Mouse (Mus musculus) erythroblast, embryonic 14.5 days (primary cell): ENCODE data around the gene Gpr61. TPM values are rescaled to one million over a fixed set of nuclear protein-coding genes. Genes with fewer than 3 reads are reported as not detected.

ENCODE experiments used
- H3K27me3 ChIP-seq: 2 replicates; pipeline ENCODE4 v1.6.1; 2012; ENCODE audit warnings: inconsistent platforms; ENCODE audit not compliant: control insufficient read depth
- H3K36me3 ChIP-seq: 2 replicates; pipeline ENCODE4 v1.6.1; 2012; ENCODE audit warnings: mild to moderate bottlenecking, inconsistent platforms; ENCODE audit not compliant: control insufficient read depth
- H3K4me1 ChIP-seq: 2 replicates; pipeline ENCODE4 v1.6.1; 2012; ENCODE audit warnings: inconsistent platforms; ENCODE audit not compliant: control insufficient read depth
- H3K4me3 ChIP-seq: replicated peaks from 2 replicates; pipeline ENCODE3; 2012; ENCODE audit warnings: moderate library complexity, mild to moderate bottlenecking, inconsistent platforms
- H3K9me3 ChIP-seq: 2 replicates; pipeline ENCODE4 v1.6.1; 2012; ENCODE audit warnings: low read length, inconsistent platforms, mixed read lengths; ENCODE audit not compliant: control insufficient read depth
- GATA1 ChIP-seq: IDR thresholded peaks from 2 replicates; pipeline ENCODE4 v1.6.1; 2012; ENCODE audit warnings: low read length, inconsistent platforms, mixed read lengths
- TAL1 ChIP-seq: IDR thresholded peaks from 3 replicates; pipeline ENCODE4 v1.6.1; 2012; ENCODE audit warnings: low read length, inconsistent platforms, mixed read lengths
- polyA plus RNA-seq: library from polyadenylated mRNA; stranded (reverse); fragments of >175 nt; gene quantifications from 2 replicates; pipeline ENCODE4 v1.2.3, GENCODE M21; 2012

Gpr61 gene
- polyA plus RNA-seq, 1 experiment: not detected

DNA sequence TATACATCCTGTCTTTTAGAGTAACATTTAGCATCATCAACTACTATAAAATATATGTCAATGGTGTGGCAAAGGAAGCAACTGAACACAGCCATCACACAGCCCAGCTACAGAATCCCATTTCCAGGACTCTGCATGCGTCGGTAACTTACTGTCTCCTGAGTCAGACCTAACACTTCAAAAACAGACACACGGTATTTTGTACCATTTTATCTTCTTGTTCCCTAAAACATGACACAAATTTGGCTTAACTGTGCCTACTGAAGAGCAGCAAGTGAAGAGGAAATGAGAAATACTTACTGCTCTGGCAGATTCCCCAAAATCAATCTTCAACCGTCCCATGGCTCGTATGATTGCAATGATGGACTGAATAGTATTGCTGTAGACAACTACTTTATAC is 31.4 kb downstream of the Gpr61 start:
- H3K4me1 ChIP-seq: peaks cover 38% of the 10 kb centered on the region
- H3K9me3 ChIP-seq: no peaks in the 10 kb centered on the region
- TF ChIP-seq TAL1 (no peak), GATA1 (no peak)
- no peaks in the 10 kb centered on the region for H3K27me3 ChIP-seq
- no peak overlapping the region for H3K4me3 ChIP-seq
- H3K36me3 ChIP-seq: peaks cover 76% of the 10 kb centered on the region

GRCm38 (mm10) chr3:108121101-108121500 is 33.6 kb downstream of the Gpr61 start:
- H3K27me3 ChIP-seq: no peaks in the 10 kb centered on the region
- peaks cover 25% of the 10 kb centered on the region for H3K4me1 ChIP-seq
- TF ChIP-seq TAL1 (no peak), GATA1 (no peak)
- no peak overlapping the region for H3K4me3 ChIP-seq
- H3K9me3 ChIP-seq: no peaks in the 10 kb centered on the region
- H3K36me3 ChIP-seq: peaks cover 90% of the 10 kb centered on the region

- no peaks in the 10 kb centered on the region for H3K27me3 ChIP-seq
- TF ChIP-seq GATA1 (no peak), TAL1 (no peak)
- peaks cover 92% of the 10 kb centered on the region for H3K36me3 ChIP-seq
- H3K9me3 ChIP-seq: no peaks in the 10 kb centered on the region
- peaks cover 9% of the 10 kb centered on the region for H3K4me1 ChIP-seq
- no peak overlapping the region for H3K4me3 ChIP-seq
Measured at GRCm38 (mm10) chr3:108117465-108117864, 37.2 kb downstream of the Gpr61 start.

DNA sequence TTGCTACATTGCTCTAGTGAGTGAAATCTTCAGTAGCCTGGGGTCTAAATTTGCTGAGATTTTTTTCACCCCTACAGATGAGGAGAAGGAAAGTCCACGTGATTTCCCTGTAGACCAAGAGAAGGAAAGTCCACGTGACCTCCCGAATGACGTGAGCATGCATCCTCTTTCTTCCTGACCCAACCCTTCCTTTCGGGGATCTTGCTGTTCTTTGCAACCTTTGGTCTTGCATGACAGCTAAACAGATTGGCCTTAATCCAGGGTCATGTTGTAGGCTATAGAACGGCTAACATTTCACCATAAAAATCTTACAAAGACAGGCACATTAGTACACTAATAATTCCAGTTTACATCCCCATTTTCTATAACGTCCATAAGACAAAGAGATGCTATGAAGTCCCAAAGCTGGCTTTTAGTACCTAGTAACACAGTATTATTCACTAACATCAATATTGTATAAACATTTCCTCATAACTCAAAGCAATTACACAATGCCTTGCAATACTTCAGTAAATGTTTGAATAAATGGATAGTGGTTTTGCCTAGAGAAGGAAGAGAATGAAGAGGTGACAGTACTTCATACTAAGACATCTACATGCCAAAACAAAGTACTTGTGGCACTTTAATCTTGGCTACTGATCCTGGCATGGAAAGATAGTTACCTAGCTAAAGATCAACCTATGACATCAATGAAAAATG is 40.9 kb downstream of the Gpr61 start:
- Histone ChIP-seq H3K4me3 (no peak overlapping the region), H3K36me3 (peaks cover 97% of the 10 kb centered on the region), H3K4me1 (peaks cover 15% of the 10 kb centered on the region), H3K9me3 (no peaks in the 10 kb centered on the region), H3K27me3 (no peaks in the 10 kb centered on the region)
- TF ChIP-seq TAL1 (no peak), GATA1 (no peak)

GRCm38 (mm10) chr3:108112666-108113065 is 42.0 kb downstream of the Gpr61 start:
- H3K4me3 ChIP-seq: no peak overlapping the region
- peaks cover 15% of the 10 kb centered on the region for H3K4me1 ChIP-seq
- H3K36me3 ChIP-seq: peaks cover 97% of the 10 kb centered on the region
- no peaks in the 10 kb centered on the region for H3K27me3 ChIP-seq
- TF ChIP-seq GATA1 (no peak), TAL1 (no peak)
- no peaks in the 10 kb centered on the region for H3K9me3 ChIP-seq

DNA sequence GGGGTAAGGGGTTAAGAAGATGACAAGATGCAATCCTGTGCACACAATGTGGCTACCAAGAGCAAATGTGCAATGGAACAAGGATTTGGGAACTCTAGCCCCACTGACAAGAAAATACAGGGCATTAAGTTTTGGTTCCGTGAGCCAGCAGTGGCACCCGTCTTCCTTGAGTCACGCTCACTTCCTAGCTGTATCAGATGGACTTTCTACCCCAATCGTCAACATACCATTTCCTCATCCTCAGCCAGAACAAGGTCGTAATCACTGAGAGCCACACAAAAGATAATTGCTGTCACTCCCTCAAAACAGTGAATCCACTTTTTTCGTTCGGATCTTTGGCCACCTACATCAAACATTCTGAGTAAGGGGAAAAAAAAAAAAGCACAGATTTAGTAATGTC is 42.4 kb downstream of the Gpr61 start:
- no peak overlapping the region for H3K4me3 ChIP-seq
- TF ChIP-seq GATA1 (no peak), TAL1 (no peak)
- H3K36me3 ChIP-seq: peaks cover 97% of the 10 kb centered on the region
- no peaks in the 10 kb centered on the region for H3K9me3 ChIP-seq
- no peaks in the 10 kb centered on the region for H3K27me3 ChIP-seq
- peaks cover 12% of the 10 kb centered on the region for H3K4me1 ChIP-seq

- H3K27me3 ChIP-seq: no peaks in the 10 kb centered on the region
- peaks cover 18% of the 10 kb centered on the region for H3K4me1 ChIP-seq
- TF ChIP-seq GATA1 (no peak), TAL1 (no peak)
- H3K9me3 ChIP-seq: no peaks in the 10 kb centered on the region
- H3K4me3 ChIP-seq: no peak overlapping the region
- H3K36me3 ChIP-seq: peaks cover 98% of the 10 kb centered on the region
Measured at GRCm38 (mm10) chr3:108111320-108111719, 43.4 kb downstream of the Gpr61 start.

DNA sequence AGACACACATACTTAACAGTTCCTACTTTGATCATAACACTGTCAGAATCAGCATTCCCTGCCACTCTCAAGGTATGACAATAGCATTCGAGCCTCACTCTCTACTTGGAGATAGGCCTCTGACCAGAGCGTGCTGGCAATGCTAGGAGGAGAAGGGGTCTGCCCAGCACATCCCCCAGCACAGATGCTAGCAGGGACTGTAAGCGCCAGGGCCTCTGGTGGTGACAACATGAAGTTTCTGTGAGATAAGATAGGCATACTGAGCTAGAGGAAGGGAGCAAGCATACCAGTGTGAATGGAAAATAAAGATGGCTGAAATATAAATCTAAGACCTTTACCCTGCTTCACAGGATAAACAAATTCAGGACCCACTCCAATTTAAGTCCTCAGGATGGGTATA is 49.4 kb downstream of the Gpr61 start:
- Histone ChIP-seq H3K9me3 (no peaks in the 10 kb centered on the region), H3K36me3 (peaks cover 89% of the 10 kb centered on the region), H3K4me3 (no peak overlapping the region), H3K4me1 (peaks cover 40% of the 10 kb centered on the region), H3K27me3 (no peaks in the 10 kb centered on the region)
- TF ChIP-seq GATA1 (no peak), TAL1 (no peak)

- Histone ChIP-seq H3K27me3 (no peaks in the 10 kb centered on the region), H3K4me1 (peaks cover 72% of the 10 kb centered on the region), H3K9me3 (no peaks in the 10 kb centered on the region), H3K36me3 (peaks cover 78% of the 10 kb centered on the region), H3K4me3 (no peak overlapping the region)
- no peak for TF ChIP-seq TAL1
- no peak for TF ChIP-seq GATA1
Measured at GRCm38 (mm10) chr3:108102075-108102474, 52.6 kb downstream of the Gpr61 start.

DNA sequence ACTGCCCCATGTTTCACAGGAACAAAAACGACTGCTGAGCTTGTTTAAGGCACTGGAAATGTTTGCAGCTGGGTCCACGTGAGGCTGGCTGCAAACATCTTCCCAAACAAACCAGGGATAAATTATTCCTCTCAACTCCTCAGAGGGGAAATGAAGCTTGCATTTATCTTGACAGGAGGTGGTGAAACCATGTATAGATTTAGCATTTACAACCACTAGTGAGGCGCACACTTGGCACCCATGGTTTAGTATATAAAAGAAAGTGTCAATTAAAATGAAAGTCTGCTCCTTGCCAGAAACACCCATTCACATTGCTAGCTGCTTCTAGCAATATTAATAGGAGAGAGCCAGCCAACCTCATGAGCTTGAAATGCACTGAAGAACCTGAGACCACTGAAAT is 53.1 kb downstream of the Gpr61 start:
- Histone ChIP-seq H3K27me3 (no peaks in the 10 kb centered on the region), H3K9me3 (no peaks in the 10 kb centered on the region), H3K36me3 (peaks cover 73% of the 10 kb centered on the region), H3K4me3 (no peak overlapping the region), H3K4me1 (peaks cover 72% of the 10 kb centered on the region)
- TF ChIP-seq GATA1 (no peak), TAL1 (no peak)

Other genes with a start within 250 kb of the Gpr61 start
- not detected in 2 replicates for gene Gstm7, start 223.1 kb downstream of the Gpr61 start, polyA plus RNA-seq
- not detected in 2 replicates for gene Gstm6, start 211.1 kb downstream of the Gpr61 start, polyA plus RNA-seq
- gene Gstm3, start 185.6 kb downstream of the Gpr61 start, polyA plus RNA-seq: 0.03 TPM in 1 of 2 replicates, not detected in the other
- not detected in 2 replicates for gene Gstm2, start 168.4 kb downstream of the Gpr61 start, polyA plus RNA-seq
- gene Gstm1, start 136.9 kb downstream of the Gpr61 start, polyA plus RNA-seq: 3.7 and 4.9 TPM in 2 replicates
- gene Gstm4, start 110.0 kb downstream of the Gpr61 start, polyA plus RNA-seq: 0.02 and 0.07 TPM in 2 replicates
- gene Ampd2, start 68.2 kb downstream of the Gpr61 start, polyA plus RNA-seq: 10.5 and 12.6 TPM in 2 replicates
- gene Gnat2, start 62.1 kb downstream of the Gpr61 start, polyA plus RNA-seq: 0.03 TPM in 1 of 2 replicates, not detected in the other
- gene Gnai3, start 8.7 kb downstream of the Gpr61 start, polyA plus RNA-seq: 0.19 and 0.27 TPM in 2 replicates
- 0.01 TPM in 1 of 2 replicates, not detected in the other for gene Amigo1, start 31.5 kb upstream of the Gpr61 start, polyA plus RNA-seq
- gene Cyb561d1, start 46.3 kb upstream of the Gpr61 start, polyA plus RNA-seq: 0.33 and 0.34 TPM in 2 replicates
- gene Atxn7l2, start 56.1 kb upstream of the Gpr61 start, polyA plus RNA-seq: 0.55 and 0.90 TPM in 2 replicates
- gene Sypl2, start 71.8 kb upstream of the Gpr61 start, polyA plus RNA-seq: not detected in 2 replicates
- gene Psma5, start 102.0 kb upstream of the Gpr61 start, polyA plus RNA-seq: 0.21 and 0.71 TPM in 2 replicates
- gene Sort1, start 129.2 kb upstream of the Gpr61 start, polyA plus RNA-seq: 0.01 TPM in 2 replicates
- gene Mybphl, start 210.0 kb upstream of the Gpr61 start, polyA plus RNA-seq: not detected in 2 replicates
- 8.4 and 10.1 TPM in 2 replicates for gene Psrc1, start 229.0 kb upstream of the Gpr61 start, polyA plus RNA-seq